Mouse (Mus musculus) testis, adult 2 months (tissue): ENCODE data around the gene Ankrd53.

ENCODE experiments used
- CTCF ChIP-seq: fragments of 200-500 bp; IDR thresholded peaks from 2 replicates; pipeline ENCODE4 v1.5.1; 2012; ENCODE audit warnings: low read depth, mild to moderate bottlenecking, inconsistent platforms, low read length, moderate library complexity; ENCODE audit not compliant: control insufficient read depth, insufficient read depth, insufficient replicate concordance
- POLR2A ChIP-seq: fragments of 200-500 bp; IDR thresholded peaks from 2 replicates; pipeline ENCODE4 v1.6.1; 2012; ENCODE audit warnings: low read depth, mild to moderate bottlenecking, inconsistent platforms, low read length, moderate library complexity; ENCODE audit not compliant: control insufficient read depth

DNA sequence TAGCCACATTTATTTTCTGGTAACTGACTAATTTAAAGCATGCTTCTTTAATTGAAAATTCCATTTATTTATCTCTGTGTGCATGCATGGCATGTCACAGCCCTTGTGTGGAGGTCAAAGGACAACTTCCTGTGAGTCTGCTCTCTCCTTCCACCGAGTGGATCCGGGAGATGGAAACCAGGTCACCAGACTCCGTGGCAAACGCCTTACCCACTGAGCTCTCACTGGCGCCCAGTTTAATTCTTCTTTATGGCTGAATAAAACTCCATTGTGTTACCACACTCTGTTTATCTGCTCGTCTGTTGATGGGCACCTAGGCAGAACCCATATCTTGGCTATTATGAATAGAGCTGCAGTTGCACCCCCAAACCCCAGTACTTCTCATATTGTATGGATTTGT is 39.9 kb upstream of the Ankrd53 start:
- no peak for TF ChIP-seq CTCF
- TF ChIP-seq POLR2A = no peak
